Comparison of ENCODE assay signal across 21 mouse cellular contexts in the genomic region with DNA sequence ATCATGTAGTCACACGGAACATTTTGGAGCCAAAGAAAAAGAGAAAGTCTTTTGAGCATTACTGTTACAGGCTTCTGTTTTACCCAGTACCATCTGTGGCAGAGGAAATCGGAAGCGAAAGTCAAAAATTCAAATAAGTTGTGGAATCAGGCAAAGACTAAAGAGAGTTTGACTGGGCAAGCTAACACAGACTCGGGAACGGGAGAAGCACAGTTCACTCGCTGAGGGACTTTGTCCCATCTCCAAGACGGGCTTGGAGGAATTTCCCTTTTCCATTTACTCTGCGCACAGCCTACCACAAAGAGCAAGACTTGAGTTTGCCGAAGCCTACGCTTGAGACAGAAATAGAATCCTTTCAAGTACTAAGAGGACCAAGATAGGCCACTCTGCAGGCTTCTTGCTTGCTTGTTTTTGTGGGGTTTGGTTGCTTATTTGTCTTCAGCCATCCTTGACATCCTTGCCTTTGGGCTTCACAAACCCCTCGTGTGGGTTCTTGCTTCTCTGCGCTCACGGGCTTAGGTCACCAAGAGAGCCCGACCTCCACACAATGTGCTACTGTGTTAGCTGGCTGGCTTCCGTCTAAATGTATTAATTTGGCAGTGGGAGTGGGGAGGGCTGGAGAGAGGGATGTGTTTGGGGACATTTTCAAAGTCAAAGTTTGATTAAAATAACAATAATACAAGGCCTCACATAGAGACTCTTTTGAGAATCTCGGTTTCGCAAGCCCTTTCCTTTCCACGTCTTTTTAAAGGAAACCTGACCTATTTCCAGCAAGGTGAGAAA. TPM values are rescaled to one million over a fixed set of nuclear protein-coding genes. Genes with fewer than 3 reads are reported as not detected.
DNase-seq lines count a peak whose midpoint lies in the region; ATAC-seq and TF ChIP-seq lines count a peak whose summit lies in the region.
"Had no signal": no experiment of that assay in that cellular context is flagged by ENCODE, and none has a peak within 500 bp of the region (broad histone marks: within the 10 kb centered on the region; RNA-seq: fewer than 3 reads in every experiment).

No protein-coding gene starts in this region.

- H3K9ac ChIP-seq in forebrain, postnatal 0 days = no peak overlapping the region
- H3K9ac ChIP-seq in forebrain, embryonic 15.5 days (replicated peaks) = no peak overlapping the region
- no peak overlapping the region for H3K9ac ChIP-seq in heart, embryonic 16.5 days (ENCODE audit: low read length)
- H3K9ac ChIP-seq in neural tube, embryonic 11.5 days (ENCODE audit: low read length) = no peak overlapping the region
- H3K9ac ChIP-seq in neural tube, embryonic 15.5 days (replicated peaks) = no peak overlapping the region
- H3K9ac ChIP-seq: embryonic facial prominence, embryonic 15.5 days; forebrain, embryonic 13.5 days; liver, embryonic 15.5 days; midbrain, embryonic 13.5 days had no signal

- ATAC-seq in forebrain, postnatal 0 days = peak; percentile 38
- no peak for ATAC-seq in forebrain, embryonic 15.5 days (replicated peaks)
- no peak for ATAC-seq in heart, embryonic 16.5 days (replicated peaks; ENCODE audit: extremely low read depth, insufficient read depth, low FRiP score)
- ATAC-seq in neural tube, embryonic 11.5 days (ENCODE audit: insufficient read depth, low FRiP score, low TSS enrichment) = no peak
- no peak for ATAC-seq in neural tube, embryonic 15.5 days (ENCODE audit: low FRiP score)
- ATAC-seq: forebrain, embryonic 13.5 days; midbrain, embryonic 13.5 days had no signal

- H3K4me1 ChIP-seq in forebrain, postnatal 0 days (ENCODE audit: insufficient read depth) = no peaks in the 10 kb centered on the region
- H3K4me1 ChIP-seq in forebrain, embryonic 15.5 days = no peaks in the 10 kb centered on the region
- H3K4me1 ChIP-seq in heart, embryonic 16.5 days (ENCODE audit: control insufficient read depth, insufficient read depth, low read length) = no peaks in the 10 kb centered on the region
- H3K4me1 ChIP-seq in neural tube, embryonic 11.5 days (ENCODE audit: control insufficient read depth, insufficient read depth, low read length) = no peaks in the 10 kb centered on the region
- H3K4me1 ChIP-seq in neural tube, embryonic 15.5 days = no peaks in the 10 kb centered on the region
- H3K4me1 ChIP-seq: embryonic facial prominence, embryonic 15.5 days; forebrain, embryonic 13.5 days; liver, embryonic 15.5 days; midbrain, embryonic 13.5 days had no signal

- H3K4me2 ChIP-seq in forebrain, postnatal 0 days (ENCODE audit: low read depth) = no peak overlapping the region
- H3K4me2 ChIP-seq in forebrain, embryonic 15.5 days (replicated peaks) = no peak overlapping the region
- H3K4me2 ChIP-seq in heart, embryonic 16.5 days (ENCODE audit: low read depth, low read length) = peak overlapping the region; percentile 7; the same call in 1 of the 2 replicates
- no peak overlapping the region for H3K4me2 ChIP-seq in neural tube, embryonic 11.5 days (ENCODE audit: low read depth)
- H3K4me2 ChIP-seq in neural tube, embryonic 15.5 days = no peak overlapping the region
- H3K4me2 ChIP-seq: embryonic facial prominence, embryonic 15.5 days; forebrain, embryonic 13.5 days; liver, embryonic 15.5 days; midbrain, embryonic 13.5 days had no signal

- no peak overlapping the region for H3K27ac ChIP-seq in forebrain, postnatal 0 days (ENCODE audit: low read depth, low read length)
- no peak overlapping the region for H3K27ac ChIP-seq in forebrain, embryonic 15.5 days (replicated peaks)
- H3K27ac ChIP-seq in heart, embryonic 16.5 days (ENCODE audit: low read length) = no peak overlapping the region
- H3K27ac ChIP-seq in neural tube, embryonic 11.5 days (ENCODE audit: low read depth, low read length) = no peak overlapping the region
- H3K27ac ChIP-seq in neural tube, embryonic 15.5 days (replicated peaks) = no peak overlapping the region
- H3K27ac ChIP-seq: embryonic facial prominence, embryonic 15.5 days; forebrain, embryonic 13.5 days; liver, embryonic 15.5 days; midbrain, embryonic 13.5 days had no signal

- no peaks in the 10 kb centered on the region for H3K27me3 ChIP-seq in forebrain, postnatal 0 days (ENCODE audit: insufficient read depth, low read length)
- no peaks in the 10 kb centered on the region for H3K27me3 ChIP-seq in forebrain, embryonic 15.5 days
- no peaks in the 10 kb centered on the region for H3K27me3 ChIP-seq in heart, embryonic 16.5 days (ENCODE audit: control insufficient read depth, insufficient read depth, low read length)
- H3K27me3 ChIP-seq in neural tube, embryonic 11.5 days (ENCODE audit: control insufficient read depth, insufficient read depth, low read length) = no peaks in the 10 kb centered on the region
- H3K27me3 ChIP-seq in neural tube, embryonic 15.5 days (replicated peaks) = no peaks in the 10 kb centered on the region
- H3K27me3 ChIP-seq: embryonic facial prominence, embryonic 15.5 days; forebrain, embryonic 13.5 days; liver, embryonic 15.5 days; midbrain, embryonic 13.5 days had no signal

- TF ChIP-seq CTCF in forebrain, postnatal 0 days (IDR thresholded peaks at IDR 0.05; ENCODE audit: low read depth) = no peak

- H3K4me3 ChIP-seq in forebrain, postnatal 0 days (ENCODE audit: low read depth, low read length) = no peak overlapping the region
- no peak overlapping the region for H3K4me3 ChIP-seq in forebrain, embryonic 15.5 days
- H3K4me3 ChIP-seq in heart, embryonic 16.5 days (ENCODE audit: low read length) = no peak overlapping the region
- no peak overlapping the region for H3K4me3 ChIP-seq in neural tube, embryonic 11.5 days (ENCODE audit: low read depth, low read length)
- H3K4me3 ChIP-seq in neural tube, embryonic 15.5 days (replicated peaks) = no peak overlapping the region
- H3K4me3 ChIP-seq: embryonic facial prominence, embryonic 15.5 days; forebrain, embryonic 13.5 days; liver, embryonic 15.5 days; midbrain, embryonic 13.5 days had no signal

- no peaks in the 10 kb centered on the region for H3K9me3 ChIP-seq in forebrain, postnatal 0 days (ENCODE audit: low read length)
- no peaks in the 10 kb centered on the region for H3K9me3 ChIP-seq in forebrain, embryonic 15.5 days
- no peaks in the 10 kb centered on the region for H3K9me3 ChIP-seq in heart, embryonic 16.5 days (replicated peaks; ENCODE audit: control insufficient read depth, low read length)
- no peaks in the 10 kb centered on the region for H3K9me3 ChIP-seq in neural tube, embryonic 11.5 days (ENCODE audit: control insufficient read depth, low read length)
- H3K9me3 ChIP-seq in neural tube, embryonic 15.5 days (replicated peaks) = no peaks in the 10 kb centered on the region
- H3K9me3 ChIP-seq: embryonic facial prominence, embryonic 15.5 days; forebrain, embryonic 13.5 days; liver, embryonic 15.5 days; midbrain, embryonic 13.5 days had no signal

- H3K36me3 ChIP-seq in forebrain, postnatal 0 days (ENCODE audit: insufficient read depth) = no peaks in the 10 kb centered on the region
- no peaks in the 10 kb centered on the region for H3K36me3 ChIP-seq in forebrain, embryonic 15.5 days
- no peaks in the 10 kb centered on the region for H3K36me3 ChIP-seq in heart, embryonic 16.5 days (ENCODE audit: control insufficient read depth, insufficient read depth)
- H3K36me3 ChIP-seq in neural tube, embryonic 11.5 days (ENCODE audit: control insufficient read depth, insufficient read depth, low read length) = no peaks in the 10 kb centered on the region
- H3K36me3 ChIP-seq in neural tube, embryonic 15.5 days = no peaks in the 10 kb centered on the region
- H3K36me3 ChIP-seq: embryonic facial prominence, embryonic 15.5 days; liver, embryonic 15.5 days; midbrain, embryonic 13.5 days had no signal

- peak; percentile 20 for DNase-seq in forebrain, postnatal 0 days
- DNase-seq in heart, postnatal 4 days = no peak
- peak; percentile 17 for DNase-seq in neural tube, embryonic 11.5 days (ENCODE audit: low spot score)
- peak; percentile 37 for DNase-seq in right cerebral cortex, postnatal 25 days
- DNase-seq in kidney, adult 9 months = no peak
- DNase-seq: adrenal gland, adult 8-10 months; B cell, adult 2 months; cerebellum, adult 9-11 months; lung, postnatal 36 days; thymus, adult 18-20 months had no signal

- 73% methylated on average over 18 of the region's 18 CpGs for WGBS in forebrain, postnatal 0 days
- 83% methylated on average over 18 of the region's 18 CpGs for WGBS in forebrain, embryonic 15.5 days
- WGBS in heart, embryonic 16.5 days = 63% methylated on average over 18 of the region's 18 CpGs
- 85% methylated on average over 18 of the region's 18 CpGs for WGBS in neural tube, embryonic 11.5 days
- 85% methylated on average over 18 of the region's 18 CpGs for WGBS in neural tube, embryonic 15.5 days

RNA-seq across cellular contexts. Expression of gene Poc1b, which starts 30.5 kb away (rescaled TPM):
- 10.1 and 12.4 TPM in 2 replicates for total RNA-seq in forebrain, postnatal 0 days (2014; rRNA removed)
- 12.0 and 14.4 TPM in 2 replicates for polyA plus RNA-seq in forebrain, postnatal 0 days (2015; fragmentation: Nextera tagmentation; extraction: Ambion mirVana)
- polyA plus RNA-seq in forebrain, embryonic 15.5 days (2015; fragmentation: Nextera tagmentation; extraction: Ambion mirVana) = 15.4 and 16.4 TPM in 2 replicates
- polyA plus RNA-seq in heart, embryonic 16.5 days (2015; fragmentation: Nextera tagmentation; extraction: Ambion mirVana) = 8.1 and 10.0 TPM in 2 replicates
- total RNA-seq in heart, postnatal 4 days (2021) = 10 to 100 TPM in 1 of 2 experiments, 1 to 10 TPM in 1; 8.6 to 11.2 TPM
- polyA plus RNA-seq in neural tube, embryonic 11.5 days (2014; fragmentation: Nextera tagmentation; extraction: Ambion mirVana) = 33.0 and 39.4 TPM in 2 replicates
- polyA plus RNA-seq in neural tube, embryonic 15.5 days (2015; fragmentation: Nextera tagmentation; extraction: Ambion mirVana) = 9.3 and 14.1 TPM in 2 replicates

RNA-seq across cellular contexts. Expression of gene Galnt4, which starts 31.7 kb away (rescaled TPM):
- 3.7 and 5.3 TPM in 2 replicates for total RNA-seq in forebrain, postnatal 0 days (2014; rRNA removed)
- 1.5 and 2.1 TPM in 2 replicates for polyA plus RNA-seq in forebrain, postnatal 0 days (2015; fragmentation: Nextera tagmentation; extraction: Ambion mirVana)
- 2.8 and 2.9 TPM in 2 replicates for polyA plus RNA-seq in forebrain, embryonic 15.5 days (2015; fragmentation: Nextera tagmentation; extraction: Ambion mirVana)
- 5.6 and 6.1 TPM in 2 replicates for polyA plus RNA-seq in heart, embryonic 16.5 days (2015; fragmentation: Nextera tagmentation; extraction: Ambion mirVana)
- 1 to 10 TPM; 6.1 to 6.3 TPM for total RNA-seq in heart, postnatal 4 days (2021)
- polyA plus RNA-seq in neural tube, embryonic 11.5 days (2014; fragmentation: Nextera tagmentation; extraction: Ambion mirVana) = 5.0 and 5.7 TPM in 2 replicates
- 2.7 and 4.2 TPM in 2 replicates for polyA plus RNA-seq in neural tube, embryonic 15.5 days (2015; fragmentation: Nextera tagmentation; extraction: Ambion mirVana)

RNA-seq across cellular contexts. Expression of gene Phxr2, which starts 49.8 kb away (rescaled TPM):
- total RNA-seq in forebrain, postnatal 0 days (2014; rRNA removed) = not detected in 2 replicates
- polyA plus RNA-seq in forebrain, postnatal 0 days (2015; fragmentation: Nextera tagmentation; extraction: Ambion mirVana) = not detected in 2 replicates
- polyA plus RNA-seq in forebrain, embryonic 15.5 days (2015; fragmentation: Nextera tagmentation; extraction: Ambion mirVana) = not detected in 2 replicates
- polyA plus RNA-seq in heart, embryonic 16.5 days (2015; fragmentation: Nextera tagmentation; extraction: Ambion mirVana) = not detected in 2 replicates
- not detected for total RNA-seq in heart, postnatal 4 days (2021)
- not detected in 2 replicates for polyA plus RNA-seq in neural tube, embryonic 11.5 days (2014; fragmentation: Nextera tagmentation; extraction: Ambion mirVana)
- polyA plus RNA-seq in neural tube, embryonic 15.5 days (2015; fragmentation: Nextera tagmentation; extraction: Ambion mirVana) = not detected in 2 replicates
- total RNA-seq: adrenal gland, adult 8-10 months; ES-E14; gastrocnemius, postnatal 4 days had no signal
- polyA plus RNA-seq: embryonic facial prominence, embryonic 15.5 days; forebrain, embryonic 13.5 days; kidney, embryonic 14.5 days; limb, embryonic 11.5 days; liver, embryonic 15.5 days; midbrain, embryonic 13.5 days had no signal

Comparison
In these comparisons a context has a peak if more than half of its experiments do, and no peak if none do; other contexts are left out.
1. DNase-seq: peak in forebrain, postnatal 0 days (single experiment), neural tube, embryonic 11.5 days (single experiment) and right cerebral cortex, postnatal 25 days (single experiment); none in heart, postnatal 4 days (single experiment) and kidney, adult 9 months (single experiment).